Mouse (Mus musculus) embryonic facial prominence, embryonic 15.5 days (tissue): ENCODE data around the gene Pam. TPM values are rescaled to one million over a fixed set of nuclear protein-coding genes. Genes with fewer than 3 reads are reported as not detected.

ENCODE experiments used
- ATAC-seq: fragments of 200-750 bp; cut with Nextera tagmentation; 2 replicates; pipeline ENCODE4 v1.8.0; 2017; ENCODE audit warnings: low read depth, moderate TSS enrichment; ENCODE audit not compliant: insufficient number of reproducible peaks, low FRiP score, low TSS enrichment
- H3K27ac ChIP-seq: fragments of 300-500 bp; sonication (generic); replicated peaks from 2 replicates; pipeline ENCODE4 v1.5.1; 2015; ENCODE audit warnings: mild to moderate bottlenecking, inconsistent platforms
- H3K27me3 ChIP-seq: fragments of 300-500 bp; sonication (generic); 2 replicates; pipeline ENCODE4 v1.6.1; 2015; ENCODE audit warnings: inconsistent platforms
- H3K36me3 ChIP-seq: fragments of 300-500 bp; sonication (generic); 2 replicates; pipeline ENCODE4 v1.6.1; 2015; ENCODE audit warnings: mild to moderate bottlenecking, inconsistent platforms
- H3K4me1 ChIP-seq: fragments of 300-500 bp; sonication (generic); 2 replicates; pipeline ENCODE4 v1.6.1; 2015; ENCODE audit warnings: inconsistent platforms
- H3K4me2 ChIP-seq: fragments of 300-500 bp; sonication (generic); replicated peaks from 2 replicates; pipeline ENCODE4 v1.6.1; 2015; ENCODE audit warnings: mild to moderate bottlenecking, inconsistent platforms
- H3K4me3 ChIP-seq: fragments of 300-500 bp; sonication (generic); replicated peaks from 2 replicates; pipeline ENCODE4 v1.5.1; 2015; ENCODE audit warnings: mild to moderate bottlenecking, inconsistent platforms
- H3K9ac ChIP-seq: fragments of 300-500 bp; sonication (generic); 2 replicates; pipeline ENCODE4 v1.6.1; 2015; ENCODE audit warnings: inconsistent platforms
- H3K9me3 ChIP-seq: fragments of 300-500 bp; sonication (generic); replicated peaks from 2 replicates; pipeline ENCODE4 v1.6.1; 2016; ENCODE audit warnings: inconsistent platforms
- WGBS: fragments of 180-500 bp; shearing (Covaris S2); methylation state at CpG from one replicate; pipeline ENCODE4 v1.1.7; 2015; 5-methylcytosine and 5-hydroxymethylcytosine counted together
- polyA plus RNA-seq: library from polyadenylated mRNA; unstranded; fragments of >200 nt; fragmentation: Nextera tagmentation; extraction: Ambion mirVana; gene quantifications from 2 replicates; pipeline ENCODE4 v1.2.1, GENCODE M21; 2015

Pam gene
- polyA plus RNA-seq, 1 experiment from 2014 or later, result 54.5 TPM

DNA sequence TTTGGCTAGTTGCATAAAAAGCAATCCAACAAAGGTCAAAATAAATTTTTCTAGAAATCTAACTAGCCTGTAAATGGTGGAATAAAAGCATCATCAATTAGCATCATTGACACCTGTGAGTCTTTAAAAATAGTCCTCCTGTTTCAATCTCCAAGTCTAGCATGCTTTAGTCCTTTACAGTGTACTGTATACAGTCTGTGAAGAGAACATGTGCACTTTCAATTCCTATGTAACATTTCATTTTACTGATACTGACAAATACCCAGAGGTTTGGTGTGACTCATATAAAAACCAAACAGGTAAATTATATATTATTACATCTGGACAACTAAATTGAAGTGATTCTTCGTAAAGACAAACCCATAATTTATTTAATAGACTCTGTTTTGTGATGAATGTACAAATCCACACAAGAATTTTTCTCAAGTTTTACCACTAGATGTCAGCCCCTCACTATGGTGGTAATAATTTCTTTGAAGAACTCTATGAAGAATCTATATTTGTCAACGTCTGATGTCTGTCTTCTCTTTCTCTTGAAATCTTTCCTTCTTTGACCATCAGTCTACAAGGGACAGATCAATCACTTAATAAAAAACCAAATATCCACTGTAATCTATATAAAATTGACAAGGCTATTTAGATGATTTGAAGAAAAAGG lies 286.1 kb downstream of the Pam start:
- Histone ChIP-seq H3K27ac (no peak overlapping the region), H3K4me3 (no peak overlapping the region), H3K4me1 (no peaks in the 10 kb centered on the region), H3K27me3 (no peaks in the 10 kb centered on the region), H3K9me3 (no peaks in the 10 kb centered on the region), H3K36me3 (no peaks in the 10 kb centered on the region), H3K9ac (no peak overlapping the region), H3K4me2 (no peak overlapping the region)
- no peak for ATAC-seq
- WGBS, result 36% methylated on average over 2 of the region's 2 CpGs

DNA sequence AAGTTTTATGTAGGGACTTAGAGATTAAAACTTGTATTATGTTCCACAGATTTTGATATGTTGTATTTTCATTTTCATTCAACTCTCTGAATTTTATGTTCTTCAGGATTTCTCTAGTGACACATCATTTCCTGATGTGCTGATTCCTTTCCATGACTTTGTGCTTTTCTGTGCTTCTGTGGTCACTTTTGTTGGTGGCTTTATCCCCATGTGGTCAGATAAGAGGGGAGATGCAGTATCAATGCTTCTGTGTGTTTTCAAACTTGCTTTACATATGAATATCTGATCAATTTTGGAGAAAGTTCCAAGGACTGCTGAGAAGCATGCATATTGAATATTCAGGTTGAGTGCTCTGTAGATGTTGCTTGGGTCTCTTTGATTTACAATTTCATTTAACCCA lies 290.9 kb downstream of the Pam start:
- Histone ChIP-seq H3K9me3 (no peaks in the 10 kb centered on the region), H3K4me2 (no peak overlapping the region), H3K9ac (no peak overlapping the region), H3K27ac (no peak overlapping the region), H3K4me1 (no peaks in the 10 kb centered on the region), H3K36me3 (no peaks in the 10 kb centered on the region), H3K27me3 (no peaks in the 10 kb centered on the region), H3K4me3 (no peak overlapping the region)
- no peak for ATAC-seq

DNA sequence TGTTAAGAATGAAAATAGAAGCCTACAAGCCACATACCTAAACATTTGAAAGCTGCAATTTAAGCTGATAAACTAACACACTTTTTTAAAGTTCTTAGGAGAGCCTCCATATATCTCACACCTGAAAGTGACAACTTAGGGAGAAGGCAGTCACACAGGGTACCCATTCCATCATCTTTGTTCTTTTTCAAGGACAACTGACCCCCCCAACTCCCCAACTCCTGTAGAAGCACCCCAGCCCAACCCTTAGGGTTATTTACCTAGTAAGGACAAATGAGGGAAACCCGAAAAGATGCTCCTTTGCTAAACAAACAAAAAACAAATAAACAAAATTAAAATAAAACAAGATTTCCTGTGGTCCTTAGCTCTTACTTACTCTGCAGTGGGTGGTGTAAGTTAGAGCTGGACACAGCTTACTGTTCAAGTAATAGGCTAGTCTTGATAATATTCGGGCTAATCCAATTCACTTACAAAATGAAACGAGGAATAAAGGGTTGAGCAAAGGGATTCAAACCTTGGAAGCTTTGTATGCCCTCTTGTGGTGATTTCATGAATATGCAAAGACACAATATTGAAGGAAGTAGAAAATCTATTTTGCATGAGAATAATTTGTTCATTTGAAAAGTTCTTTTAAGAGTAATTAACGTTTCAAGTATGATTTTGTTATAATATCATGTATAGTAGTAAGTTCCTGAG lies 293.1 kb downstream of the Pam start:
- no peaks in the 10 kb centered on the region for H3K36me3 ChIP-seq
- no peaks in the 10 kb centered on the region for H3K4me1 ChIP-seq
- H3K4me2 ChIP-seq, result no peak overlapping the region
- 41% methylated on average over 4 of the region's 4 CpGs for WGBS
- H3K27me3 ChIP-seq, result no peaks in the 10 kb centered on the region
- H3K4me3 ChIP-seq, result no peak overlapping the region
- H3K27ac ChIP-seq, result no peak overlapping the region
- H3K9me3 ChIP-seq, result no peaks in the 10 kb centered on the region
- no peak overlapping the region for H3K9ac ChIP-seq
- ATAC-seq, result no peak

DNA sequence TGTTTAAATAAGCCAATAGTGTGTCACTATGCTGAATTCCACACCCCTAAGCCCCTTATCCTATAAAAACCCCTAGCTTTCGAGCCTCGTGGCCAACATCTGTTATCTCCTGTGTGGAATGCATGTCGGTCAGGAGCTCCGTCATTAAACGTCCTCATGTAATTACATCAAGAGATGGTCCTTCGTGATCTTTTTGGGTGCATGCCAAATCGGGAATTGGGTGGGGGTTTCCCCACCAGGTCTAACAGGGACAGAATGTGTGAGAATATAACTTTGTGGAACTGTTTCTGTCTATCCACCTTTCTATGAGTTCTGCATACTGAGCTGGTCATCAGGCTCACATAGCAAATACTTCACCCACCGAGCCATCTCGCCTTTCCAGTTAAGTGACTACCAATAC lies 299.5 kb downstream of the Pam start:
- Histone ChIP-seq H3K4me2 (no peak overlapping the region), H3K4me3 (no peak overlapping the region), H3K27me3 (no peaks in the 10 kb centered on the region), H3K4me1 (no peaks in the 10 kb centered on the region), H3K9me3 (no peaks in the 10 kb centered on the region), H3K27ac (no peak overlapping the region), H3K9ac (no peak overlapping the region), H3K36me3 (no peaks in the 10 kb centered on the region)
- ATAC-seq, result no peak
- WGBS, result 72% methylated on average over 9 of the region's 9 CpGs

DNA sequence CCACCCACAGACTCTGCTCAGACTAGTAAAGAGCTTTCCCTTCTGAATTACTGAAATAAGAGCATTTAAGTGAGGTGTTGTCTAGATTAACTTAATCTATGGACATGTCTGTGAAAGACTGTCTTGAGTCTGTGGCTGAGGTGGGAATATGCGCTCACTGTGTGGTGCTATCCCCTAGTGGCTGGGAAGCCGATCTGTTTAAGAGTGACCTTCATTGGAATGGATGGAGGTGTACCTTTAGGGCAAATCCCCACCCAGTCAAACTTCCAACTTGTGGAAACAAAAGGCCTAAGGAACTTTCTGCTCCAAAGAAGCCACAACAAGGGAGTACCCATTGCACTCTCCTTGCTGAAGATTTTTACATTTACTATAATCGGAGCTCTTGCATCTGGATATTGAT lies 301.3 kb downstream of the Pam start:
- Histone ChIP-seq H3K9ac (no peak overlapping the region), H3K27ac (no peak overlapping the region), H3K4me3 (no peak overlapping the region), H3K9me3 (no peaks in the 10 kb centered on the region), H3K4me2 (no peak overlapping the region), H3K4me1 (no peaks in the 10 kb centered on the region), H3K36me3 (no peaks in the 10 kb centered on the region), H3K27me3 (no peaks in the 10 kb centered on the region)
- ATAC-seq, result no peak
- 77% methylated on average over 3 of the region's 3 CpGs for WGBS

DNA sequence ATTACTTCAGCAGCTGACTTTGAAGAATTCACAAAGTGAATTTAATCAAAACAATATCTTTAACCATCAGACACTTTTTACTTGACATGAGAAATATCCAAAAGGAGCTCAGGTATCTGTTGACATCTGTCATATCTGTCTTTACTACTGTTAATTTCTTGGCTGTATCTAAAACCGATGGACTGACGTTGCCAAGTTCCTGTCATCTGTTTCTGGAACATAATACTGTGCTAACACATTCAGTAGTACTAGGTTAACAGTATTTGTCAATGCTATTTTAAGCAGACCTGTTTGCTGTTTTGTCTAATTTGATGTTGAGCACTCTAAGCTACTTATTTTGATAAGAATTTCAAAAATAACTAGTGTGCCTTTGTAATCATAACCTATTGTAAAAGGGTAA lies 307.0 kb downstream of the Pam start:
- H3K4me1 ChIP-seq, result no peaks in the 10 kb centered on the region
- WGBS, result 69% methylated on average over 2 of the region's 2 CpGs

DNA sequence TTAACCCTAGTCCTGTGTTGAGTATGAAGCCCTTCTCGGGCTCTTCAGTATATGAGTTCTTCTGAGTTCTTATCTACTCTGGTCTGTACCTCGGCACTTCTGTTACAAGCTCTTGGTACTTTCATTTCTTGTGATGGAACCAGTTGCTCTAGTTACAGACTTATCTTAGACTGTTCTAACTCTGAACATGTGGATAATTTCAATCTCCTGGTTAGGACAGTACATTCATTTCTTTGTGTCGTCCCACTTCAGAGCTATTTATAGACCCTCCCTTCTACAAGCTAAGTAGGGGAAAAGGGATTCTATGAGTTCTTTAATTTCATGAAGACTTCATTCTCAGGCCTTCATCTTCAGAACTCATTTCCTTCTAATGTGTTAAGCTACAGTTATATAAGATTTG lies 307.8 kb downstream of the Pam start:
- 81% methylated on average over 3 of the region's 3 CpGs for WGBS

More for the DNA sequence above, 307.0 kb downstream of the Pam start:
- ATAC-seq, result no peak
- Histone ChIP-seq H3K4me3 (no peak overlapping the region), H3K36me3 (no peaks in the 10 kb centered on the region), H3K27me3 (no peaks in the 10 kb centered on the region), H3K9me3 (no peaks in the 10 kb centered on the region), H3K9ac (no peak overlapping the region), H3K27ac (no peak overlapping the region), H3K4me2 (no peak overlapping the region)

DNA sequence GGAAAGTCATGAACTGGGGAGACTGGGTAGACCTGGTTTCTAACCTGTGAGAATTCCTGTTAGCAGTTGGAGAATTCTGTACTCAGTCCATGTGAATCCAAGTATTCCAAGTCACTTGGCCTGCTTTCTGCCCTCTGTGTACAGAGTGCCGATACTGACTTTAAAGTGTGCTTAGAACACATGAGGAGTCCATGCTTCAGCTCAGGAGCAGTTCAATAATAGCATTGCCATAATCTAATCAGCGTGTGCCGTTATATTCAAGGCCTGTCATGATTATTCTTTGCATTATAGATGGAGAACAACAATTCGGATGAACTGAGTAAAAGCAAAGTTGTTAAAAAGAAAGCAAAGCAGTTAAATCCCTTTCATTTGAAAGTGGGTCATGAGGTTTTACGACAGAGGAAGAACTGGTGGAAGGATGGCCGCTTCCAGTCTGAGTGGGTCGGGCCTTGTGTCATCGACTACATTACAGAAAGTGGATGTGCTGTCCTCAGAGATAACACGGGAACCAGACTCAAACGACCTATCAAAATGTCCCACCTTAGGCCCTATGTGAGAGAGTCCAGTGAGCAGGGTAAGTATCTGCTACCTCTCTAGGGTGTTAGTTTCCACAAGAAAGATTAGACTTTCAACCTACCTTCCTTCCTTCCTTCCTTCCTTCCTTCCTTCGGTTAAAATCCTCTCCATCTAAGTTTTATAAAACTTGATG lies 309.6 kb downstream of the Pam start:
- Histone ChIP-seq H3K4me3 (no peak overlapping the region), H3K27me3 (no peaks in the 10 kb centered on the region), H3K27ac (no peak overlapping the region), H3K9ac (no peak overlapping the region), H3K9me3 (no peaks in the 10 kb centered on the region), H3K4me1 (no peaks in the 10 kb centered on the region), H3K36me3 (no peaks in the 10 kb centered on the region), H3K4me2 (no peak overlapping the region)
- 91% methylated on average over 11 of the region's 11 CpGs for WGBS
- no peak for ATAC-seq

More for the DNA sequence above, 307.8 kb downstream of the Pam start:
- H3K4me3 ChIP-seq, result no peak overlapping the region
- no peak overlapping the region for H3K4me2 ChIP-seq
- no peak overlapping the region for H3K27ac ChIP-seq
- no peaks in the 10 kb centered on the region for H3K36me3 ChIP-seq
- no peak for ATAC-seq
- H3K27me3 ChIP-seq, result no peaks in the 10 kb centered on the region
- H3K9ac ChIP-seq, result no peak overlapping the region
- no peaks in the 10 kb centered on the region for H3K4me1 ChIP-seq
- H3K9me3 ChIP-seq, result no peaks in the 10 kb centered on the region

DNA sequence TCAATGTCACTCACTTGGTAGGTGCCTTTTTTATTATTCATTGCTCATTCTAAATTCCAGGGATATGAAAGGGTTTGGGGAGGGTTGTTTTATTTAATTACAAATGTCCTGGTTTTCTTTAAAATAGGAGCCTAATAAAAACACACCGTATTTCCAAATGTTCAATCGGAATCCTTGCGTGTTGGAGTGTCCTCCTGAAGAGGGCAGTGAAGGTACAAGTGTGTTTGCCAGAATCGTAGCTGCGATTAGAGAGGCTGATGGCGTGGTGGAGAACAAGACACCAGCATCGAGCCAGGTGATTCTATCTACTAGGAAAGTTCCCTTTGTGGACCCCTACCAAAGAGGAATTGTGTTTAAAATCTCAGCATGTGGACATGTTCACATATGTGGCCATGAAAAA lies 310.5 kb downstream of the Pam start:
- Histone ChIP-seq H3K4me3 (no peak overlapping the region), H3K4me2 (no peak overlapping the region), H3K4me1 (no peaks in the 10 kb centered on the region), H3K9me3 (no peaks in the 10 kb centered on the region), H3K27ac (no peak overlapping the region), H3K36me3 (no peaks in the 10 kb centered on the region), H3K27me3 (no peaks in the 10 kb centered on the region), H3K9ac (no peak overlapping the region)
- ATAC-seq, result no peak
- 83% methylated on average over 7 of the region's 7 CpGs for WGBS

DNA sequence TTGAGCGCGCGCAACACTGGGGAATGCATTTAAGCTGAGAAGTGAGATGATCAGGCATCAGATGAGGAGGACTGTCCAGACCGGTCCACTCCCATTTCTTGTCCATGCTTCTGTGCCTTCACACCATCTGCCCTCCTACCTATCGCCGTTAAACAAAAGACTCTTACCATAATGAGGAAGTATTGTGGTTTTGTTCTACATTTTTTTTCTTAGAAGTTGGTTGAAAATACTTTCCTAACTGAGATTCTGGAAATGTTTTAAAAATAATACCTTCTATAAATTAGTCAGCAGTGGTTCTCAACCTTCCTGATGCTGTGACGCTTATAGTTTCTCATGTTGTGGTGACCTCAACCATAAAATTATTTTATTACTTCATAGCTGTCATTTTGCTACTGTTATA lies 313.8 kb downstream of the Pam start:
- Histone ChIP-seq H3K27me3 (no peaks in the 10 kb centered on the region), H3K9ac (no peak overlapping the region), H3K4me1 (no peaks in the 10 kb centered on the region), H3K36me3 (no peaks in the 10 kb centered on the region), H3K9me3 (no peaks in the 10 kb centered on the region), H3K4me3 (no peak overlapping the region), H3K4me2 (no peak overlapping the region), H3K27ac (no peak overlapping the region)
- WGBS, result 94% methylated on average over 7 of the region's 7 CpGs
- no peak for ATAC-seq

DNA sequence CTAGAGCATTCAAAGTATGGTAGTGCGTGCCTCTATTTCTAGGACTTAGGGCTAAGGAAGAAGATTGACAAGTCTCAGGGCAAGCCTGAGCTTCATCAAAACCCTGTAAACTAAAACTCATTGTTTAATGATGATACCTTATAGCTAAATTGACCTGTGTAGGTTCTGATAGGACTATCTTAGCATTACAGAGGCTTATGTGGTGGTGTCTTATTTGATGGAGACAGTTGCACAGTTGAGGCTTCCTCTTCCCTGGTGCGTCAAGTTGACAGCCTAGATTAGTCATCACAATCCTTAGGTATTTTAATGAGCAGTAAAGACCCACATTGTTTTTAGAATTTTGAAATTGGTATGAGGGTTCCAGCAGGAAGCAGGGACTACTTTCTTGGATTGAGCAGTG lies 321.5 kb downstream of the Pam start:
- H3K9ac ChIP-seq, result no peak overlapping the region

More for the DNA sequence above, 321.5 kb downstream of the Pam start:
- Histone ChIP-seq H3K4me1 (0 out of 2 replicates have a peak, but pooled peaks cover 3% of the 10 kb centered on the region), H3K36me3 (no peaks in the 10 kb centered on the region), H3K27me3 (no peaks in the 10 kb centered on the region), H3K9me3 (no peaks in the 10 kb centered on the region), H3K4me3 (no peak overlapping the region), H3K4me2 (no peak overlapping the region), H3K27ac (no peak overlapping the region)
- no peak for ATAC-seq
- WGBS, result 89% methylated on average over 2 of the region's 2 CpGs
